Mouse (Mus musculus): ENCODE results near the gene Map4k3.

Map4k3 gene

GRCm38 (mm10) chr17:80729080-80729749 is 930 bp upstream of the Map4k3 start:
- DNase-seq: no peak

- peak; percentile 49 for DNase-seq
These were observed 839 bp downstream of the Map4k3 start for GRCm38 (mm10) chr17:80727341-80727951.

DNA sequence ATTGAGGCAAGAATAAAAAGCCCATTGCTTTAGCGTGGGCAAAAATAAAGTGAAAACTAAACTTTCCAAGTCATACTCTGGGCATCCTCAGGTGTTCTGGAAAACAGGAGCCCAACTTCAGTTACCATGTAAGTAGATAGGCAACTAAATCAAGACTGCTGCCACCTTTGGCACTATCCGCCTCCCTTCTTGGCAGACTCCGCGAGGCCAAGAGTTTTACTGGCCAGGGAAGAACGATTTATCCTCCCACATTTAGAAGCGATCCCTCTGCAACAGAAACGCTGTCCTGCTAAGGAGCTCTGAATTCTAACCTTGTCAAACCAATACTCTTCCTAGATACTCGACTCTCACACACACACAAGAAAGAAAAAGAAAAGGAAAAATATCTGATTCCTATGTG is 1.5 kb downstream of the Map4k3 start:
- DNase-seq: no peak

GRCm38 (mm10) chr17:80723092-80723491 is 5.2 kb downstream of the Map4k3 start:
- no peak for DNase-seq

DNA sequence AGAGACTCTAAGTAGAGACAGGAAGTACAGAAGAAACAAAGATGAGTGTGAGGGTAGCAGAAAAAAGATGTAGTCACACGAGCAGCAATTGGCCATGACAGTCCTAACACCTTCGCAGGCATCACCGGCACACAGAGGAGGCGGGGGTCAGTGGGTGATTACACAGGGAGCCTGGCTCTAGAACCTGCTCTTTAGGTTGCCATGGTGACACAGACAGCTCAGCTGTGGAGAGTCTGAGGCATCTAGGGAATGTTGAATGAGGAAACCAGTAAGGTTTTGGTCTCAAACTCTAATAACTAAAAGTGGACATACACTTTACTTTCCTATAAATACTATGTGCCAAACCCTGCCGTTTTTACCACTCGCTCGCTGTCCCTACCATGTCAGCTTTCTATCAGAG is 6.6 kb downstream of the Map4k3 start:
- no peak for DNase-seq

DNA sequence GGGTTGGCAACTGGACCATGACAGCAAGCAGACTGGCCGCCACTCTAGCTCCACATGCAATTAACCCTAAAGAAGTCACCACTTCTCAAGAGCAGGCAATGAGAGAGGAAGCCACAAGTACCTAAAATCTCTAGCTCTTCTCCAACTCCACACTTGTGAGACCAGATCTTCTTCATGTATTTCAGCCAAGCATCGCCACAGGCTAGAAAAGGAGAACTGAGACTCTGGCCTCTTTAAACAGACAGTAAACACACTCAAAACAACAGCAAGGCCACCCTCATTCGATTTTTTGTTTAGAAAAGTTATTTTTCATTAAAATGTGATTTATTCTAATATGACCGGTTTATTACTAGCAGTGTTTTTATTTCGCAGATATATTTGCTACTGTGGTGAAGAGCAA is 9.0 kb downstream of the Map4k3 start:
- DNase-seq: no peak

DNA sequence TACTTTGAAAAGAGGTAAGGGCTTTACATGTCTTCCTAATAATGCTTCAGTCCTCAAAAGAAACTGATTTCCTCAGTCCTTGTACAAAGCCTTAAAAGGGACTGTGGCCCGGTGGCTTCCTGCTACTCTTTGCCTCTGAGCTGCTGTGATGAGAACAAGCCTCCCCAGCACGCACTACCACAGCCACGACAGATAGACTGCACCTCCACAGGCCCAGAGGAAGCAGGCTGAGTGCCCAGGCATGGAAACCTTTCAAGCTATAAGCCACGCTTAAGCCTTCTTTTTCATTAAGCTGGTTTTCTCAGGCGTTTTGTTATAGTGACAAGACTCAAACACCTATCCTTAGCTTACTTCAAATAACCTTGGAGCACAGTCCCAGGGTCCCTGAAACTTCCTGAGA is 10.0 kb downstream of the Map4k3 start:
- DNase-seq: no peak

- no peak for DNase-seq
These were observed 14.7 kb downstream of the Map4k3 start for GRCm38 (mm10) chr17:80713588-80713987.

DNA sequence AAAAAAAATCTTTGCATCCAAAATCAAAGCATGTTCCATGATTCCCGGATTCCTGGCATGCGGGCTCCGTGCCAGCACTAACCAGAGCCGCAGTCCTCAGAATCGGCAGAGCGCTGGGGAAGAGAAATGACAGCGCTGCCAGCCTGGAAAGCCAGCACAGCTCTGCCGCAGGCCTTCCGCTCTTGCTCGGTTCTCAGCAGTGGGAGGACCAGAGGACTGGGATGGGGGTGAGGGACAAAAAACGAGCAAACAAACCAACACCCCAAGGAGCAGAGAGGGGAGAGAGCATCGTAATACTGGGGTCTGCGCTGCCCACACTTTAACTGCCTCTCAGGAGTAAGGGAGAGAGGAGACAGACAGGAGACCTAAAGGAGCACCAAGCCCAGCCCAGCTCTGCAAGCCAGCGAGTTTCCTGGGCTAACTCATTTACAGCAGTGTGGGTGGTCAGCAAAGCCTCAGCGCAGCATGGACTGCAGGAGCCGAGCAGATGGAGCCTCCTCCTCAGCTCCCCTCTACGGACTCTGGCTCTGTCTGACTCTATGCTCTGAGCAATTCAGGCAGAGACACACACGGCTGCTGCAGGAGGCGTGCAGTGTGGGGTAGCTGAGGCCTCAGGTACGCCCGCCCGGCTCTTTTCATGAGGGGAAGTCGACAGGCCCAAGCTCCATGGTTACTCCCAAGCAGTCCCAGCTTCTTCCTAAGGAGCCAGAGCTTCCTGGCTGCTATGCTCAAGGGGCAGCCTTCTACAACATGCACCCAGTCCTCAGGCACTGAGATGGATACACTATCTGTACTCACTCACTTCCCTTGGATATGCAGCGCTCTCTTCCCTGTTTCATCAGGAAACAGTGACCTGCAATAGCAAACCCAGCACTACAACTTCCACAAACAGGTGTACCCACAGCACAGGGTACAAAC is 18.1 kb downstream of the Map4k3 start:
- DNase-seq: no peak

GRCm38 (mm10) chr17:80708803-80709202 is 19.5 kb downstream of the Map4k3 start:
- DNase-seq: no peak

GRCm38 (mm10) chr17:80707176-80707575 is 21.1 kb downstream of the Map4k3 start:
- no peak for DNase-seq

DNA sequence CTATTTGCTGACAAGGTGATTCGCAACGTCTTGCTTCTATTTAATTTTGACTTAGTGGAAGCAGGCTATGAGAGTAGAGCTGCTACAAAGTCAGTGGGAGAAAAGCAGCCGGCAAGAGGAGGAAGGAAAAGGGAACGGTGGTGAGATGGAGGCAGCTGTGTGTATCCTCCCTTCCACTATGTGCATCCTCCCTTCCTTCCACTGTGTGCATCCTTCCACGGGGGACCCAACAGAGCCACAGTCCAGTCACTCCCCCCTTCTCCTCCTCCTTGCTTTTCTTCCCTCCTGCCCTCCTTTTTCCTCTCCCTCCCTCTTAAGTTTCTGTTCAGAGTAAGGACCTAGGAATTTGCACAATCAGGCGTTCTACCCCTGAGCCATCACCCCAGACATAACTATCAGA is 21.7 kb downstream of the Map4k3 start:
- no peak for DNase-seq

DNA sequence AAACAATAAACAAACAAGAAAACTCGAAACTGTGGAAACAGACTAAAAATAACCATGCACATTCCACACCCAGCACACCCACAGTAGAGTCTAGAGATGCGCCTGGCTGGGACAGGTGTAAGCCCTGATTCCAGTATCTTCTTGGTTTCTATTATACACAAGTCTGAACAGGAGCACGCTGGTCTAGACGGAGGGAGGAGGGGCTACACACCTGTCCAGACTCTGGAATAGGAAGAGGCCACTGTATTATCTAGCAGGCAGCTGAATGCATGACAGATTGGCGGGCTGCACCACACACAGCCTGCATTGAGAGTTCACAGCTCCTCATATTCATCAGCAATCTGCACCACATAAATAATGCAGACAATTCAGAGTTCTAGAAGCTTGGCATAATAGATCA is 26.6 kb downstream of the Map4k3 start:
- DNase-seq: no peak

DNA sequence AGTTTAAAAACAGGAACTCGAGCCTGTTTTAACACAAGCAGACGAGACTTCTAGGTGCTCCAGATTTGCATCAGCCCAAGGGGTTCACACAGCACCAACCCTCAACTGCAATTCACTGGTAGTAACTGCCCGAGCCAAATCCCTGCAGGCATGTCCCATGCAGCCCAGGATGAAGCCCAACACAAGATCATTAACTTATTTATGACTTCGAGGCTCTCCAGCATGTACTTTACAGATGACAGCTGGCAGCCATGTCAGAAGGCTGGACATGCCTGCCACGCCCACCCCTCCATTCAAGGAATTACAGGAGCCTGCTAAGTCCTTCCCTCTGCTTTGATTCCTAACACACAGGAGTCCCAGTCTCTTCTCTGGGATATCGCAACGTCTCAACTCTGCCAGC is 29.4 kb downstream of the Map4k3 start:
- no peak for DNase-seq

DNA sequence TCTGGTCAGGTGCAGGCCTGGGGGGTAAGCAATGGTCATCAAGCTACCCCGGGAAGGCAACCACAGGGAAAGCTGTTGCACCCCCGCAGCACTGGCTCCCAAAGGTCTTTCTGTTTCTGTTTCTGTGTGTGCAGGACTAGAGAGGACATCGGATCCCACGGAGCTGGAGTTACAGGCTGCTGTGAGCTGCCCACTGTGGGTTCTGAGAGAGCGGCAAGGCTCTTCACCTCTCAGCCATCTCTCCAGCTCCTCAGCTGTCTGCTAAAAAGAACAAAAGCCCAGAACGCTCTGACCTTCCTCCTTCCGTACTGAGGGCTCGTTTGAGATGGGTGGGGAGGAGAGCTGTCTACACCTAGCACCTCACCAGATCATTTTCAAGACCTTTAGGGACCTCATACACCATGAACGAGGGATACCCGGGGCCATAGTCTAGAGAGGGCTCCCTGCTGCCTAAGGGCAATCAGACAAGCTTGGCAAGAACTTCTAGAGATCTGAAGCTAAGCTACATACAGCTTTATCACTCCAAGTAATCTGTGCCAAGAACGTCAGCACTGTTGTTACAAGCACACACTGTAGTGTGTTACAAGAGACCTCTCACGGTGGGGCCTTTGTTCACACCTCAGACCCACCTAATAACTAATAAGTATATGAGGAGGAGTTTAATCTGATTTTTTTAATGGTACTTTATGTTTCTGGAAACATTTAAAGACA is 29.9 kb downstream of the Map4k3 start:
- no peak for DNase-seq

DNA sequence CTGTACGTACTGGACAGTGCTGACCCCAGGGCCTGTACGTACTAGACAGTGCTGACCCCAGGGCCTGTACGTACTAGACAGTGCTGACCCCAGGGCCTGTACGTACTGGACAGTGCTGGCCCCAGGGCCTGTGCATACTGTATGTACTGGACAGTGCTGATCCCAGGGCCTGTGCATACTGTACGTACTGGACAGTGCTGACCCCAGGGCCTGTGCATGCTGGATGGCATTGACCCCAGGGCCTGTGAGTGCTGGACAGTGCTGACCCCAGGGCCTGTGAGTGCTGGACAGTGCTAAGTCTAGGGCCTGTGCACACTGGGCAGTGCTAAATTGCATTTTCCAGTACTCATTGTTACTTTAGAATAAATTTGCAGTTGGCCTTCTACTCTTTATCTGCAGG is 31.3 kb downstream of the Map4k3 start:
- DNase-seq: no peak

GRCm38 (mm10) chr17:80696210-80696609 is 32.1 kb downstream of the Map4k3 start:
- DNase-seq: no peak

- no peak for DNase-seq
These were observed 34.6 kb downstream of the Map4k3 start for GRCm38 (mm10) chr17:80693707-80694106.

- no peak for DNase-seq
These were observed 36.1 kb downstream of the Map4k3 start for GRCm38 (mm10) chr17:80692183-80692582.

DNA sequence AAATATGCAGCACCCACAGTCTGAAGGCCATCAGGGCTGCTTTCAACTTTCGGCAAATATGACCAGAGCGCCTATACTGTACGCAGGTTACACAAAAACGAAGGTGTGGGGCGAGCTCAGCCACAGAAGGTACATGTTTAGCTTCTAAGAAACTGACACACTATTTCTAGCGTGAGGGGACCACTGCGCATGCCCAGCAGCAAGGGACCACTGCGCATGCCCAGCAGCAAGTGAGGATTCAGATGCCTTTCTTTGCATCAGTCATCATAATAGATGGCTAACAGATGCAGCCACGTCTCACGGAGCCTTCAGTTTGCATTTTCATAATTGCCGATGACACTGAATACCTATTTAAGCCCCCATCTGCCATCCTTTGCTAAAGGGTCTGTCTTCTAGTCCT is 39.6 kb downstream of the Map4k3 start:
- DNase-seq: no peak

- DNase-seq: no peak
These were observed 42.2 kb downstream of the Map4k3 start for GRCm38 (mm10) chr17:80686066-80686465.

DNA sequence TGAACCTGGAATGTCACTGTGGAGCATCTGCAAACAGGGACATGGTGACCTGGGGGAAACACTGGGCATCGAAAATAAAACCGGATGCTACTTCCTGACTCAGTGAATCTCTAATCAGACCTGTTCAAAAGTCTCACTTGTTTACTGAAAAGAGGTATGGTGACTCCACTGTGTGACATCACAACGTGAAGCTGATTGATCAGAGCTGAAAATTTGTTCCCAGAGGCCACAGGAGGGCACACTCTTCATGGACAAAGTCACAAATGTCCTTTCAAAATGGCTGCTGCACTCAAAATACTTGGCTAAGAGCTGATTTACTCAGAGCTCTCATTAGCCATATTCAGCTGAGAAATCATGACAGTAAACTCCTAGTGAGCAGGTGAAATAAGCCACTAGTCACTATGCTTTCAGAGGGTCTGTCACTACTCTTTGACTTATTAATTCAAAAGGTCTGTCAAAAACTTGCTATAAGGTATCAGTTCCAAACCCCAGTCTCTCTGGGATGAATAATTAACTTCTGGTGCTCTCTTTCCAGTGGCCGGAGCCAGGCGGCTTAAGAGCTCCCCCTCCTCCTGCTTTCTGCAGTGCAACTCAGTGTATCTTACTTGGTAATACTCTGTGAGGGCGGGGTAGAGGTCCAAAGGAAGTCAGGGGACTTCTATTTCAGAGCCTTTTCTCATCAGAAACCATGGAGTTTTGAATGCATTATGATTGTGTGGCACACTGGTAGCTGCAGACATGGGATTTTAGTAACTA is 44.3 kb downstream of the Map4k3 start:
- no peak for DNase-seq

DNA sequence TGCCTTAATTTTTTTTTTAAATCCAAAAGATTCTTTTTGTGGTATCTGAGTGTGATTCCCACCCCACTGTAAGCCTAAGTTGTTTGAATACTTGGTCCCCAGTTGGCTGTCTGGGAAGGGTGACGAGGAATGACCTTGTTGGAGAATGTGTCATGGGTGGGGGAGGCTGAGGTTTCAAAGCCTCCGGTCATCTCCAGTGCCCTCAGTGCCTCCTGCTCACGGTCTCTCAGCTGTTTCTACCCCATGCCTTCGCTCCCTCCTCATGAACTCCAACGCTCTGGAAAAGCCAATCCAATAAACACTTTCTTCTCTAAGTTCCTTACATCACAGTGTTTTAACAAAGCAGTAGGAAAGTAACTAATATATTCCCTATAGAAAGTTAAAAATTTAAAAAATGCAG is 45.2 kb downstream of the Map4k3 start:
- no peak for DNase-seq

All from thymus, postnatal 25 days (tissue).